Comparison of ENCODE assay signal across 9 mouse cellular contexts in the genomic region with DNA sequence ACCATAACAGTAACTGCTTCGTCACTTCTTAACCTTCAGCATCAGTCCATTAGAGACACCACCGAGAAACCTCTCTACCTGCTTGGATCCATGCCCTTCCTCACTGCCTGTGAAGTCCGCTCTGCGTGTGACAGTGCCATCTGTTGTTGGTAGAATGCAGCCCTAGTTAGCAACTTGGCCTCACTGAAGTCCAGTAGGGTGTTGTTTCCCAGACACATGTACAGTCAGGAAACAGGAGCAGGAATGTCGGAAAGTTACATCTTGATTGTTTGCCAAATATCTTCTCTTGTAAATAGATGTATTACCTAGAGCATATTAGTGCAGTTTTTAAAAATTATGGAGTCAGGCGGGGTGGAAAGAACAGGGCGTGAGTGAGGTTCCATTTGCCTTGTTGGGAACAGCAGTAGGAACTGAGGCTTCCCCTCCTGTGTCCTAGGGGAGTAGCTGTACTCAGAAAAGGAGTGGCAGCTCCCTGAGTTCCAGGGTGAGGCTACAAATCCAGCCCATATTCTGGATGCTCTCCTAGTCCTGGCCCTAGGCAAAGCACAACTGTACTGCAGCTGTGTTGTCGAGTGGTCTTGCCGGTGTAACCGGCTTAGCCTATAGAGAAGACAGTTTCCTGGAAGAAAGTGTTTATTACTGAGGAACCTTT. TPM values are rescaled to one million over a fixed set of nuclear protein-coding genes. Genes with fewer than 3 reads are reported as not detected.
DNase-seq lines count a peak whose midpoint lies in the region; ATAC-seq and TF ChIP-seq lines count a peak whose summit lies in the region.
"Had no signal": no experiment of that assay in that cellular context is flagged by ENCODE, and none has a peak within 500 bp of the region (broad histone marks: within the 10 kb centered on the region; RNA-seq: fewer than 3 reads in every experiment).

No protein-coding gene starts in this region.

- no peaks in the 10 kb centered on the region for H3K9me3 ChIP-seq in lung, postnatal 0 days (ENCODE audit: low read length)
- H3K9me3 ChIP-seq in forebrain, embryonic 13.5 days (replicated peaks), result no peaks in the 10 kb centered on the region
- H3K9me3 ChIP-seq: heart, embryonic 15.5 days had no signal

- H3K9ac ChIP-seq in lung, postnatal 0 days (replicated peaks; ENCODE audit: low read depth), result no peak overlapping the region
- no peak overlapping the region for H3K9ac ChIP-seq in forebrain, embryonic 13.5 days
- H3K9ac ChIP-seq: heart, embryonic 15.5 days had no signal

- H3K27ac ChIP-seq in lung, postnatal 0 days (ENCODE audit: low read length), result no peak overlapping the region
- no peak overlapping the region for H3K27ac ChIP-seq in forebrain, embryonic 13.5 days
- H3K27ac ChIP-seq: heart, embryonic 15.5 days had no signal

- peak overlapping the region; percentile 42 for H3K4me2 ChIP-seq in lung, postnatal 0 days (replicated peaks; ENCODE audit: low read depth, low read length)
- no peak overlapping the region for H3K4me2 ChIP-seq in forebrain, embryonic 13.5 days
- H3K4me2 ChIP-seq: heart, embryonic 15.5 days had no signal

- no peak; the same call in 1 of the 2 replicates for TF ChIP-seq EP300 in lung, postnatal 0 days (IDR thresholded peaks at IDR 0.05)

- H3K36me3 ChIP-seq in lung, postnatal 0 days (ENCODE audit: insufficient read depth, low read length), result peaks cover 7% of the 10 kb centered on the region; the same call in 1 of the 2 replicates
- H3K36me3 ChIP-seq in forebrain, embryonic 13.5 days (ENCODE audit: poor library complexity, severe bottlenecking), result peaks cover 26% of the 10 kb centered on the region

- 55% methylated on average over 10 of the region's 10 CpGs for WGBS in lung, postnatal 0 days
- 93% methylated on average over 10 of the region's 10 CpGs for WGBS in forebrain, embryonic 13.5 days

- TF ChIP-seq CTCF in lung, postnatal 0 days (IDR thresholded peaks at IDR 0.05), result peak; percentile 73

- intact Hi-C loops in left cerebral cortex, postnatal 4 days (cut with DNase I), result loop anchor here (5.0 kb wide), 1 partner anchor 851 kb away; no protein-coding TSS in a partner anchor
- intact Hi-C loops in heart, postnatal 10 days (cut with DNase I), result loop anchor here (2.0 to 5.0 kb wide), 2 partner anchors 151 to 249 kb away; no protein-coding TSS in a partner anchor

- ATAC-seq in lung, postnatal 0 days, result no peak
- ATAC-seq in megakaryocyte progenitor cell, adult 5-6 weeks (replicated peaks; ENCODE audit: poor library complexity), result no peak
- no peak for ATAC-seq in forebrain, embryonic 13.5 days

- peak overlapping the region; percentile 27 for H3K4me3 ChIP-seq in lung, postnatal 0 days (ENCODE audit: low read depth, low read length)
- no peak overlapping the region for H3K4me3 ChIP-seq in forebrain, embryonic 13.5 days
- H3K4me3 ChIP-seq: heart, embryonic 15.5 days had no signal

- no peaks in the 10 kb centered on the region for H3K27me3 ChIP-seq in lung, postnatal 0 days (replicated peaks; ENCODE audit: insufficient read depth, low read length)
- H3K27me3 ChIP-seq in forebrain, embryonic 13.5 days, result no peaks in the 10 kb centered on the region
- H3K27me3 ChIP-seq: heart, embryonic 15.5 days had no signal

- peaks cover 9% of the 10 kb centered on the region for H3K4me1 ChIP-seq in lung, postnatal 0 days (ENCODE audit: insufficient read depth, low read depth, low read length)
- peaks cover 36% of the 10 kb centered on the region for H3K4me1 ChIP-seq in forebrain, embryonic 13.5 days

- DNase-seq in left cerebral cortex, postnatal 4 days, result peak; percentile 43
- DNase-seq in left cerebral cortex, adult 18-20 months (ENCODE audit: low spot score in 2 of 2), result no peak
- peak; percentile 96 for DNase-seq in cerebellum, adult 9-11 months
- DNase-seq in heart, postnatal 10 days, result peak; percentile 50
- DNase-seq in lung, postnatal 0 days (ENCODE audit: low spot score), result peak; percentile 55
- DNase-seq in frontal cortex, postnatal 10 days (ENCODE audit: low spot score in 2 of 2), result no peak

RNA-seq across cellular contexts. Expression of gene Btbd3, which starts 25.3 kb away (rescaled TPM):
- total RNA-seq in left cerebral cortex, postnatal 4 days (2021), result 10 to 100 TPM; 64.2 to 72.0 TPM
- total RNA-seq in left cerebral cortex, adult 18-20 months (2021), result 100 to 1,000 TPM; 145 to 160 TPM
- 10 to 100 TPM; 26.2 to 26.9 TPM for total RNA-seq in heart, postnatal 10 days (2021)
- 53.7 and 58.6 TPM in 2 replicates for polyA plus RNA-seq in lung, postnatal 0 days (2015; fragmentation: Nextera tagmentation; extraction: Ambion mirVana)
- 3.2 and 3.4 TPM in 2 replicates for total RNA-seq in megakaryocyte progenitor cell, adult 5-6 weeks (2015)
- 2.0 and 2.3 TPM in 2 replicates for total RNA-seq in megakaryocyte progenitor cell, adult 5-6 weeks (2017)
- polyA plus RNA-seq in forebrain, embryonic 13.5 days (2015; fragmentation: Nextera tagmentation; extraction: Ambion mirVana), result 15.9 and 19.9 TPM in 2 replicates

Comparison
In these comparisons a context has a peak if more than half of its experiments do, and no peak if none do; other contexts are left out.
1. DNase-seq: peak in left cerebral cortex, postnatal 4 days (single experiment), cerebellum, adult 9-11 months (single experiment), heart, postnatal 10 days (2 of 2) and lung, postnatal 0 days (single experiment); none in left cerebral cortex, adult 18-20 months (0 of 2) and frontal cortex, postnatal 10 days (0 of 2).
2. RNA of gene Btbd3, which starts 25.3 kb away (total RNA-seq): 145 to 160 TPM in left cerebral cortex, adult 18-20 months, 64.2 to 72.0 TPM in left cerebral cortex, postnatal 4 days and 26.2 to 26.9 TPM in heart, postnatal 10 days; 2.0 to 3.4 TPM in megakaryocyte progenitor cell, adult 5-6 weeks; every median in the first group is over 4 times any median in the second.